Mouse (Mus musculus): Measurements from ENCODE around the gene Msrb3.

GRCm38 (mm10) chr10:120752454-120752853 lies 146.4 kb downstream of the Msrb3 start:
- TF ChIP-seq CTCF (conservative IDR thresholded peaks at IDR 0.05 in 1 of 2, IDR thresholded peaks at IDR 0.05 in 1 of 2; ENCODE audit: low read depth in 2 of 2, low read length in 2 of 2) (no peak), POLR2A (IDR thresholded peaks at IDR 0.05; ENCODE audit: low read depth, low read length) (no peak), MAX (IDR thresholded peaks at IDR 0.05; ENCODE audit: low read length) (no peak), EP300 (IDR thresholded peaks at IDR 0.05; ENCODE audit: low read length) (no peak), MAFK (IDR thresholded peaks at IDR 0.05; ENCODE audit: insufficient replicate concordance, low read length) (no peak), ZMIZ1 (IDR thresholded peaks at IDR 0.05; ENCODE audit: low read depth, low read length) (no peak), POLR2AphosphoS2 (IDR thresholded peaks at IDR 0.05; ENCODE audit: low read depth, low read length) (no peak), HCFC1 (IDR thresholded peaks at IDR 0.05; ENCODE audit: low read depth, low read length) (no peak), USF1 (IDR thresholded peaks at IDR 0.05; ENCODE audit: low read depth, low read length) (no peak), CHD2 (IDR thresholded peaks at IDR 0.05; ENCODE audit: low read length) (no peak), JUND (conservative IDR thresholded peaks at IDR 0.05; ENCODE audit: low read depth, low read length) (no peak), SMC3 (IDR thresholded peaks at IDR 0.05; ENCODE audit: low read depth, low read length) (no peak)
